Comparison of ENCODE assay signal across 23 mouse cellular contexts in genomic region chr11:55187777-55188176, GRCm38 (mm10). TPM values are rescaled to one million over a fixed set of nuclear protein-coding genes. Genes with fewer than 3 reads are reported as not detected.
DNase-seq lines count a peak whose midpoint lies in the region; ATAC-seq and TF ChIP-seq lines count a peak whose summit lies in the region.
"Had no signal": no experiment of that assay in that cellular context is flagged by ENCODE, and none has a peak within 500 bp of the region (broad histone marks: within the 10 kb centered on the region; RNA-seq: fewer than 3 reads in every experiment).

No protein-coding gene starts in this region.

- 75% methylated on average over 6 of the region's 6 CpGs for WGBS in heart, embryonic 11.5 days (ENCODE audit: insufficient replicate concordance)
- WGBS in heart, embryonic 15.5 days = 80% methylated on average over 6 of the region's 6 CpGs
- 74% methylated on average over 6 of the region's 6 CpGs for WGBS in lung, adult 2 months

- no peak for DNase-seq in heart, adult 8-10 months (ENCODE audit: low spot score)
- no peak for DNase-seq in heart, postnatal 14 days
- peak; percentile 25 for DNase-seq in lung, postnatal 10 days
- no peak for DNase-seq in lung, adult 2 months
- DNase-seq: adrenal gland, postnatal 25 days; cerebellum, adult 18-20 months; cerebellum, adult 9-11 months; cerebellum, postnatal 36 days; gastrocnemius, adult 2 months; gastrocnemius, postnatal 25 days; kidney, adult 8-10 months had no signal

- no peaks in the 10 kb centered on the region for H3K4me1 ChIP-seq in heart, embryonic 11.5 days (ENCODE audit: control insufficient read depth, insufficient read depth, low read length)
- H3K4me1 ChIP-seq in heart, embryonic 15.5 days (replicated peaks) = peaks cover 15% of the 10 kb centered on the region
- H3K4me1 ChIP-seq in lung, adult 2 months (ENCODE audit: control insufficient read depth, insufficient read depth, low read length) = no peaks in the 10 kb centered on the region
- H3K4me1 ChIP-seq: embryonic facial prominence, embryonic 13.5 days; forebrain, embryonic 12.5 days had no signal

- no peak for TF ChIP-seq CTCF in lung, adult 2 months (IDR thresholded peaks at IDR 0.05; ENCODE audit: insufficient read depth, low read length)

- ATAC-seq in heart, embryonic 11.5 days (replicated peaks; ENCODE audit: insufficient number of reproducible peaks, low FRiP score, low TSS enrichment) = no peak
- ATAC-seq in heart, embryonic 15.5 days (replicated peaks; ENCODE audit: insufficient number of reproducible peaks, insufficient read depth, low FRiP score, low read depth) = no peak
- ATAC-seq: forebrain, embryonic 16.5 days; hindbrain, embryonic 16.5 days; inflammation-experienced regulatory T-cells, adult 6 months; intestine, postnatal 0 days had no signal

- no peaks in the 10 kb centered on the region for H3K9me3 ChIP-seq in heart, embryonic 11.5 days (replicated peaks; ENCODE audit: control insufficient read depth, low read length)
- H3K9me3 ChIP-seq in heart, embryonic 15.5 days (replicated peaks) = no peaks in the 10 kb centered on the region
- H3K9me3 ChIP-seq: embryonic facial prominence, embryonic 13.5 days; forebrain, embryonic 12.5 days; hindbrain, embryonic 12.5 days had no signal

- H3K27ac ChIP-seq in heart, embryonic 11.5 days (ENCODE audit: low read depth, low read length) = 0 out of 2 replicates have a peak overlapping the region, but pooled peaks have one; percentile 18
- peak overlapping the region; percentile 72 for H3K27ac ChIP-seq in heart, embryonic 15.5 days
- H3K27ac ChIP-seq: embryonic facial prominence, embryonic 13.5 days; forebrain, embryonic 12.5 days; gastrocnemius, adult 2 months; hindbrain, embryonic 12.5 days had no signal

- no peaks in the 10 kb centered on the region for H3K36me3 ChIP-seq in heart, embryonic 11.5 days (ENCODE audit: control insufficient read depth, insufficient read depth, low read length)
- H3K36me3 ChIP-seq in heart, embryonic 15.5 days = no peaks in the 10 kb centered on the region
- H3K36me3 ChIP-seq: embryonic facial prominence, embryonic 13.5 days; forebrain, embryonic 12.5 days; hindbrain, embryonic 12.5 days had no signal

- no peak overlapping the region for H3K4me3 ChIP-seq in heart, embryonic 11.5 days (ENCODE audit: low read depth, low read length)
- no peak overlapping the region for H3K4me3 ChIP-seq in heart, embryonic 15.5 days
- no peak overlapping the region for H3K4me3 ChIP-seq in lung, adult 2 months (replicated peaks; ENCODE audit: extremely low read depth, low read depth, low read length)
- H3K4me3 ChIP-seq: embryonic facial prominence, embryonic 13.5 days; forebrain, embryonic 12.5 days; gastrocnemius, adult 2 months; hindbrain, embryonic 12.5 days had no signal

- no peaks in the 10 kb centered on the region for H3K27me3 ChIP-seq in heart, embryonic 11.5 days (ENCODE audit: control insufficient read depth, insufficient read depth, low read length)
- no peaks in the 10 kb centered on the region for H3K27me3 ChIP-seq in heart, embryonic 15.5 days
- H3K27me3 ChIP-seq: embryonic facial prominence, embryonic 13.5 days; forebrain, embryonic 12.5 days; hindbrain, embryonic 12.5 days had no signal

- no peak for TF ChIP-seq POLR2A in lung, adult 2 months (IDR thresholded peaks at IDR 0.05; ENCODE audit: borderline replicate concordance, extremely low read depth, low read depth, low read length)

- intact Hi-C loops in heart, postnatal 14 days (cut with DNase I) = no loop called here

- H3K9ac ChIP-seq in heart, embryonic 11.5 days (ENCODE audit: low read depth, low read length) = no peak overlapping the region
- no peak overlapping the region for H3K9ac ChIP-seq in heart, embryonic 15.5 days
- H3K9ac ChIP-seq: embryonic facial prominence, embryonic 13.5 days; forebrain, embryonic 12.5 days; hindbrain, embryonic 12.5 days had no signal

- no peak overlapping the region for H3K4me2 ChIP-seq in heart, embryonic 11.5 days
- no peak overlapping the region for H3K4me2 ChIP-seq in heart, embryonic 15.5 days
- H3K4me2 ChIP-seq: embryonic facial prominence, embryonic 13.5 days; forebrain, embryonic 12.5 days; hindbrain, embryonic 12.5 days had no signal

RNA-seq across cellular contexts. Expression of gene Slc36a2, which starts 2.9 kb away (rescaled TPM):
- polyA plus RNA-seq in heart, embryonic 11.5 days (2014; fragmentation: Nextera tagmentation; extraction: Ambion mirVana) = 3.5 TPM in 2 replicates
- total RNA-seq in heart, adult 8-10 months (2022) = 10 to 100 TPM in 3 of 4 experiments, 1 to 10 TPM in 1; 10.0 to 14.0 (median 12.0) TPM
- 4.1 and 6.2 TPM in 2 replicates for polyA plus RNA-seq in heart, embryonic 15.5 days (2015; fragmentation: Nextera tagmentation; extraction: Ambion mirVana)
- 10 to 100 TPM in 1 of 2 experiments, 1 to 10 TPM in 1; 8.9 to 15.2 TPM for total RNA-seq in heart, postnatal 14 days (2021)
- 75.9 and 90.6 TPM in 2 replicates for polyA plus RNA-seq in lung, adult 2 months (2012; rRNA removed)
- polyA plus RNA-seq: forebrain, embryonic 12.5 days; intestine, postnatal 0 days had no signal

RNA-seq across cellular contexts. Expression of gene Slc36a1, which starts 16.4 kb away (rescaled TPM):
- polyA plus RNA-seq in heart, embryonic 11.5 days (2014; fragmentation: Nextera tagmentation; extraction: Ambion mirVana) = 0.59 and 2.0 TPM in 2 replicates
- 10 to 100 TPM in 3 of 4 experiments, 1 to 10 TPM in 1; 8.8 to 12.1 (median 10.4) TPM for total RNA-seq in heart, adult 8-10 months (2022)
- 1.1 and 2.8 TPM in 2 replicates for polyA plus RNA-seq in heart, embryonic 15.5 days (2015; fragmentation: Nextera tagmentation; extraction: Ambion mirVana)
- total RNA-seq in heart, postnatal 14 days (2021) = 10 to 100 TPM; 12.1 to 13.7 TPM
- polyA plus RNA-seq in lung, adult 2 months (2012; rRNA removed) = 15.6 and 19.4 TPM in 2 replicates

RNA-seq across cellular contexts. Expression of gene Slc36a3, which starts 36.3 kb away (rescaled TPM):
- polyA plus RNA-seq in heart, embryonic 11.5 days (2014; fragmentation: Nextera tagmentation; extraction: Ambion mirVana) = not detected in 2 replicates
- total RNA-seq in heart, adult 8-10 months (2022) = not detected
- not detected in 2 replicates for polyA plus RNA-seq in heart, embryonic 15.5 days (2015; fragmentation: Nextera tagmentation; extraction: Ambion mirVana)
- total RNA-seq in heart, postnatal 14 days (2021) = not detected
- polyA plus RNA-seq in lung, adult 2 months (2012; rRNA removed) = 0.18 and 0.22 TPM in 2 replicates
- total RNA-seq: adrenal gland, adult 2 months; adrenal gland, postnatal 25 days; ES-E14; gastrocnemius, adult 2 months; gastrocnemius, postnatal 25 days; granulocyte monocyte progenitor cell, adult 5-6 weeks had no signal
- polyA plus RNA-seq: embryonic facial prominence, embryonic 13.5 days; forebrain, embryonic 12.5 days; forebrain, embryonic 16.5 days; hindbrain, embryonic 12.5 days; hindbrain, embryonic 16.5 days; intestine, postnatal 0 days had no signal

Comparison
In these comparisons a context has a peak if more than half of its experiments do, and no peak if none do; other contexts are left out.
1. RNA of gene Slc36a2, which starts 2.9 kb away (polyA plus RNA-seq): 75.9 to 90.6 TPM in lung, adult 2 months; 4.1 to 6.2 TPM in heart, embryonic 15.5 days and 3.5 TPM in heart, embryonic 11.5 days; every median in the first group is over 10 times any median in the second.